Mouse (Mus musculus): Measurements from ENCODE around the gene Egfl6.

DNA sequence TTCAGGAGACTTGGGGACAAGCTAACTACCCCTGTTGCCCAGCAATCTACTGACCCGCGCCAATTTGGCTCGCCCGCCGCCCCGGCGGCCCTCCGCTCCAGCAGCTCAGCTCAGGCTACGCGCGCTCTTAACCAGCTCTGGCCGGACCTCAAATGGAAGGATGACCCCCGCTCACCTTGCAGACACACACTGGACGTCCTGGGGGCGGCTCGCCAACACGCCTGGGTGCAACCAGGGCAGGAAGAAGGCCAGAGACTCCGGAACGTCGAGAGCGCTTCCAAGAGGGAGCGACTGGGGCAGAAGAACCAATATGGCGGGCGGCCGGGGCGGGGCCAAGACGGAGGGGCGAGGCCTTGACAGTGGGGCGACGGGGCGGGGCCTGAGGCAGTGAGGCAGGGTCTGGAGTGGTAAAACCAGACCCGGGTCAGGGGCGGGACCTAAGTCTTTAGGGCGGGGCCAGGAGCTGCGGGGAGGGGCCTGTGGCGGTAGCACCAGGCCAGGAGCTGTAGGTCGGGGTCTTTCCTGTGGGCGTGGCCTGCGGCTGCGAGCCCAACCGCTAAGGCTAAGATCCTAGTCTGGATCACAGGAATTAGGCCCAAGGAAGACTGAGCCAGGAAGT, 106.0 kb downstream of the Egfl6 start, which contains the start of gene Rab9:
- TF ChIP-seq CTCF (IDR thresholded peaks at IDR 0.05; ENCODE audit: low read depth, low read length) (no peak), EP300 (IDR thresholded peaks at IDR 0.05; ENCODE audit: insufficient read depth, low read depth, low read length) (no peak), POLR2A (IDR thresholded peaks at IDR 0.05; ENCODE audit: insufficient read depth, low read length) (no peak)

Data from ES-Bruce4 (cell line).